Mouse (Mus musculus) WW6 (cell line): ENCODE results near the gene Rint1.
A peak's percentile ranks its signal among the peaks of the same experiment; 100 is the strongest.

ENCODE experiments used
- DNase-seq: peaks from one replicate; pipeline ENCODE4 v3.0.0-alpha.2; 2013; ENCODE audit warnings: low read depth, low spot score

Rint1 gene

DNA sequence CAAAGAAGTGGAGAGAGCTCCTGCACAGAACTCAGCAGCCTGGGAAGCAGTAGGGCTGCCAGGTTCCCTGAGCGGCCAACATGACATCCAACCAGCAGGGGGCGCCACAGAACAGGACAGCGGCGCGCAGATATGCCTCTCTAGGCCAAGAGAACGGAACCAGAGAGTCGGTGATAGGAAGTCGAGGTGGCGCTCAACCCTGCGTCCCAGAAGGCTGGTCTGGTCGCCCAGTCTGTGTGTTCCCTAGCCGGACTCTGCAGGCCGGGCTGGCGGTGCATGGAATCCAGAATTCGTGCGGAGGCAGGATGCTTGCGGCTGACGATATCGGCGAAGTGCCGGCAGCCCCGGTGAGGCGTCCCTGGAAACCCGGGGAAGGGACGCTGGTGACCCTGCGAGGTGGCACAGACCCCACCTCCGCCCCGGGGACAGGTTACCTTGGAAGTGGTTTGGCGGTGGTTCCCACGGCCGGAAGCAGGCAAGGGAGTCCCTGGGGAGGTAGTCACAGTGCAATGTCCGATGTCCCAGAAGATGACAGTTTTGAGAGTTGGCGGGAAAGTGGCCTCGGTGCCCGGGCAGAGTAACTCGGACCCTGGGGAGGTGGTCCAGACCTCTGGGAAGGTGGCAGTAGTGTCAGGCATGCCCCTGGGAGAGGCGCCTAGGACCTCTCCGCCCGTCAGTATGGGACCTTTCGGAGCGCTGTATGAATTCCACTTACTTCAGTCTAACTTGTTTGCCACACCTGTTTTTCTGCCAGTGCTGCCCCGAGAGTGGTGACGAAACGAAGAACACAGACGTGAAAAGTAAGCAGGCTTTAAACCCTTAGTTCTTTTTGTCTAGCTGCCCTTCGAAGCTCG lies at the start of gene Rint1:
Gene Rint1 (plus strand): TSS at position 176 of the 854 bp plus-strand sequence.
- peak; percentile 78 for DNase-seq

- DNase-seq = no peak
Observed at GRCm38 (mm10) chr5:23743261-23743660, 44.2 kb upstream of the Rint1 start.

GRCm38 (mm10) chr5:23749882-23750281 lies 37.6 kb upstream of the Rint1 start:
- DNase-seq = no peak

DNA sequence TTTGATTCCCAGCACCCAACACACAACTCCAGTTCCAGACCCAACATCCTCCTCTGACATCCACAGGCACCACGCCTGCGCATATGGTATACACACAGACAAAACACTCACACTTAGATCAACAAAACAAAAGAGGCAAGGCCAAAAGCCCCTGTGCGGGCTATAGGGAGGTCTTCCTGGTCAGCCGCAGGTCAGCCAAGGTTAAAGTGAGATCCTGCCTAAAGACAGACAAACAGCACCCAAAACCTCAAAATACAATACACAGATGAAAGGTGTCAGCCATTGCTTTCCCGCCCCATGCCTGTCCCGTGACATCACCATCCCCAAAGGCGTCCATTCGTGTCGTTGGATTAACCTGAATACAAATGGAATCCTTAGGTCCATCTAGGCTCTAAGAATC lies 31.9 kb upstream of the Rint1 start:
- DNase-seq = no peak

DNA sequence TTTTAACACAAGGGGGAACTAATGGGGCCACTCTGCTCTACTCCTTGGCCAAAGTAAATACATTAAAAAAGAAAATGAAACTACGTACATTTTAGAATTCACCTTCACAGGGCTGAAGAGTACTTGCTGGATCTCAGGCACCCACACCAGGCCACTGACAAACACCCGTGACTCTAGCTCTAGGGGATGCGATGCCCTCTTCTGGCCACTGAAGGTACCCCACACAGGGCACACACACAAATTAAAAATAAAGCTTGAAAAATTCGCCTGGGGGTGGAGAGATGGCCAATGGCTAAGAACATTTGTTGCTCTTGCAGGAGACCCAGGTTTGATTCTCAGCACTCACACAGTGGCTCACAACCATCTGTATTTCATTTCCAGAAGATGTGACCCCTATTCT lies 31.1 kb upstream of the Rint1 start:
- no peak for DNase-seq

DNA sequence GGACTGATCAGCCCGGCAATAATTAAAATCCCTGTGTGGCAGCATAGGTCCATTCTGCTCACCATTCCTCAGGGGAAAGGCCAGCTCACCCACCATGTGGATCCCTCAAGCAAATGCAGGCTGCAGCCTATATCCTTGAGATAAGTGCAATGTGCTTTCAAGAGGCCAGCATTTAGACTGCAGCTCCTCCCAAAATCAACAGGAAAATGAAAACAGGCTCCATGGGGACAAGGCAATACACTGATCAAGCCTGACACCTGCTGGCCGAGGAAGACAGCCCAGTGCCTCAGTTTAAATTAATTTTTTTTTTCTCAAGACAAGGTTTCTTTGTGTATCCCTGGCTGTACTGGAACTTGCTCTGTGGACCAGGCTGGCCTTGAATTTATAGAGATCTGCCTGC lies 28.9 kb upstream of the Rint1 start:
- no peak for DNase-seq

GRCm38 (mm10) chr5:23762531-23762930 lies 25.0 kb upstream of the Rint1 start:
- no peak for DNase-seq

DNA sequence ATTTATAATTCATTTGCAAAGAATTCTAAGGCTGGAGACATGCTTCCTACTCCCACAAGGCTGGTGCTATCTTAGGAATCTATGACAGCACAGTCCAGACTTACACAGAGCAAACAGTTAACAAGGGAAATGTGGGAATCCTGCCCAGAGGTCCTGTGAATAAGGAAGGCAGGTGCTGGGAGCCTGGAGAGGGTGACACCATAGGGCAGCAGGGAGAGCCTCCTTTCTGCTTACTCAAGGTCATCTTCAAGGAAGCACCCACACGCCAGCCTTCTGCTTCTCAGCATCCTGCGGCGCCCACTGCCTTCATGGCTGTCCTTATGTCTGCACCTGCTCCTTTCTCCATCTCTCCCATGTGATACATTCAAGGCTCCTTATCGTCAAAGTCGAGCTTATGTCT lies 23.0 kb upstream of the Rint1 start:
- no peak for DNase-seq

- no peak for DNase-seq
Observed at GRCm38 (mm10) chr5:23771105-23771504, 16.4 kb upstream of the Rint1 start.

- DNase-seq = no peak
Observed at GRCm38 (mm10) chr5:23774186-23774585, 13.3 kb upstream of the Rint1 start.

GRCm38 (mm10) chr5:23780516-23780915 lies 7.0 kb upstream of the Rint1 start:
- DNase-seq = no peak

DNA sequence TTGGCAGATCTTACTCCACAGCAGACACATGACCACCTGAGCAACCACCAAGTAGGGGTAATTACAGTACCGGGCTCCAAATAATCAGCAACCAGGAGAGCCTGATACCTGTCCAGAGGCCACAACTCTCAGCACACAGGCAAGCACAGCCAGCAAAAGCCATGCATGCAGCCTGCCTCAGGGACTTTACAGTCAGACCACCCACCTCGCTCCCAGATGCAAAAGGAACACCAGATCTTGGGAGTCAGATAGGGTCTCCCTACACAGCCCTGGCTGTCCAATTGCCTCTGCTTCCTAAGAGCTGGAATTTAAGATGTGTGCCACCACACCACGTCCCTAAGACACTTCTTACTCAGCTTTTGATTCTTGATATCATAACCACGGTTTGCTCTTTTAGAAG lies 6.3 kb upstream of the Rint1 start:
- no peak for DNase-seq

DNA sequence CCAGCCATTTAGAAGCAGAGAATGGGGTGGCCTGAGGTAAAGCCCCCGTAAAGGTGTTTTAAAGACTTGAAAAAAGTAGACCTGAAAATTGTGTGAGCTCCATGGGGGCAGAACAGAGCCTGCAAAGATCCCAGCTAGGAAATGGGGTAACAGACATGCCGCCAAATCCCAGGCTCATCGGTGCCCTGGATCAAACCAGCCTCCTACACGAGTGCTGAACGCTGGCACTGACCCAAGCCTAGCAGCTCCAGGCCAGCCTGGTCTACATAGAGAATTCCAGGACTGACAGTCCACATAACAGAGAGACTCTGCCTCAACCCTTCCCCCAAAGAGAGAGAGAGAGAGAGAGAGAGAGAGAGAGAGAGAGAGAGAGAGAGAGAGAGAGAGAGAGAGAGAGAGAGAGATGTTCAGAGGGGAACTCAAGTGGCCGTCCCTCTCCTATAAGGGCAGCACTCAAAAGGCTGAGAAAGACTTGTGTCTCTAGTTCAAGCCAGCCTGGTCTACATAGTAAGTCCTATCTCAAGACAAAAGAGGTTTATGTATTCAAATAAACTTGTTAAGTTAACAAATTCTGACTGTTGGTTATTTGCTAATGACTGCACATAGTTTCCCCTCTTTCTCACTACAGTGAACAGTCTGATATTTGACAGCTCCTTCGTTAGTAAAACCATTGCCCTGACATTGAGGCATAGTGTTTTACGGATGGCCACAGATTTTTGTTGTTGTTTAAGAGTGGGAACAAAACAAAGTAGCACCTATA lies 5.3 kb upstream of the Rint1 start:
- no peak for DNase-seq

DNA sequence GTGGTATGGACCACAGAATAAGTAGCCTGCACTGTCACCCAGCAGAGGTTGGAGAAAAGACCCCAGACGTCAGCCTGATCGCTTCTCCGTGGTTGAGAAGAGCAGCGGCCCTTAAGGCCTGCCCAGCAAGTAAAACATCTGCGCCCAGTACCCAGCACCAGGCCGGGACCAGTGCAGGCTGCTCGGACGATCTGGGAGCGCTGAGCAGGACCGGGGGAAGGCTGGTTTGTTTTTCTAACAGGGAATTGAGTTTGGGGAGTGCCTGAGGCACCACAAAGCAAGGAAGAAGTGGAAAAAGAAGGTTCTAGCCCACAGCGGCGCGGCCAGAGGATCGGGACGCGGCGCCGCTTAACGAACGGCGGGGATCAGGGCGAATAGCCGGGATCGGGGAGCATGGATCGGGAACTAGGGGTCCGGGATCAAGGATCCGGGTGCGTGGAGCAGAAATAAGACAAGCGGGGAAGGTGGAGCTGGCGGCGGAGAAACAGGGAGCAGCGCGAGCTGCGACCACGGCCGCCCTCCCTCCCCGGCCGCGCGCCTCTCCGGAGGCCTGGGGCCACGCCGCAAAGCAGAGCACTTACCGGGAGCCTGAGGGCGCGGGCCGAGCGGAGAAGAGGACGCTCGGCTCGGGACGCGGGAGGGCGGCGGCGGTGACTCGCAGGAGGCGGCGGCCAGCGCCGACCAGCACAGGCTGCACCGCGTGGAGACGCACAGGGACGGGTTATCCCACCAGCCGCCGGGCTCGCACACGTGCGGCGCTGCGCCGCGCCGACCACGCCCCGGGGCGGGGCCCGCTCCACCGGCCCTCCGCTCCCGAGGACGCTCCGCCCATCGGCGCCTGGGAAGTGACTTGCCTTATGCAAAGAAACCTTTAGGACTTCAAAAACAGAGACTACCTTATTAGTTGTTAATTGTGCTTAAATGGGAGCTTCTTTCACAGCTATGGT lies 4.3 kb upstream of the Rint1 start, which contains the start of gene Pus7:
Gene Pus7 (minus strand): TSS at position 781 of the 947 bp plus-strand sequence.
- peak; percentile 60 for DNase-seq

- DNase-seq = no peak
Observed at GRCm38 (mm10) chr5:23788390-23788830, 899 bp downstream of the Rint1 start.

GRCm38 (mm10) chr5:23789078-23789612 lies 1.6 kb downstream of the Rint1 start:
- no peak for DNase-seq

GRCm38 (mm10) chr5:23792726-23793125 lies 5.2 kb downstream of the Rint1 start:
- DNase-seq = no peak

DNA sequence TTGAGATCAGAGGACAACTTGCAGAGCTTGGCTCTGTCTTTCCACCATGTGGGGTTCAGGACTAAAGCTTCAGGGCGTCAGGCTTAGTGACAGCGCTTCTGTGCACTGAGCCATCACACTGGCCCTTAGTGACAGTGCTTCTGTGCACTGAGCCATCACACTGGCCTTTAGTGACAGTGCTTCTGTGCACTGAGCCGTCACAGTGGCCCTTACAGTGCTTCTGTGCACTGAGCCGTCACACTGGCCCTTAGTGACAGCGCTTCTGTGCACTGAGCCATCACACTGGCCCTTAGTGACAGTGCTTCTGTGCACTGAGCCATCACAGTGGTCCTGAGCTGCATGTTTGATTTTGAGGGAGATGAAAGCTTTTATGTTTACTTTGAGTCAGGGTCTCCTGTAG lies 27.3 kb downstream of the Rint1 start:
- no peak for DNase-seq

DNA sequence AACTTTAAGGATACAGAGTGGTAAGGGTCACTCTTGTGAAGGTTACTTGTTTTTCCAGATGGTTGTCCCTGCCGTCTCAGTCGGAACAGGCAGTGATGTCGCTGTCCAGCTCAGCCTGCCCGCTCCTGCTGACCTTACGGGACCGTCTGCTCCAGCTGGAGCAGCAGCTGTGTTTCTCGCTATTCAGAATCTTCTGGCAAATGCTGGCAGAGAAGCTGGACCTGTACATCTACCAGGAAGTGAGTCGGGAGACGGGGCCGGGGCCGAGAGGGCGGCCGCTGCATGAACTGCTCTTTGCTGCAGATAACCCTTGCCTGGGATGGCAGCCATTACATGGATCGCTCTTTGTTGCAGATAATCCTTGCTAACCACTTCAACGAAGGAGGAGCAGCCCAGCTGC lies 29.2 kb downstream of the Rint1 start:
- no peak for DNase-seq

DNA sequence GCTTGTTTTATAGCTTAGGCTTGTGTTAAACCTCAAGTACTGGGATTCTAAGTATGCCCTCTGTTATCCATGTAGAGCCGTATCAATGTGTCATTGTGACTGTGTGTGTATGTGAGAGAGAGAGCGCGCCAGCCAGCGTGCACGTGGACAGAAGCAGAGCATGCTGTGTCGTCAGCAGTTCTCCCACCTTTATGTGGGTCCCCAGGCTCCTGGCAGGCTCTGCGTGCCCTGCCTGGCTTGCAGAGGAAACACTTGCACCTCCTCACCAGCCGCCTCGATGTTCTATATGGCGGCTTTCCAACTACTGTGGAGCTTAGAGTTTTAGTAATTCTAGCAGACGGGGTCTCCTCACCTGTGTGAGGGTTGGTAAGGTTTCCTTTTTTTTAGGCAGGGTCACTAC lies 34.8 kb downstream of the Rint1 start:
- DNase-seq = no peak

- DNase-seq = no peak
Observed at GRCm38 (mm10) chr5:23824171-23824733, 36.7 kb downstream of the Rint1 start.
